28 mouse cellular contexts compared by ENCODE assay signal in the genomic region with DNA sequence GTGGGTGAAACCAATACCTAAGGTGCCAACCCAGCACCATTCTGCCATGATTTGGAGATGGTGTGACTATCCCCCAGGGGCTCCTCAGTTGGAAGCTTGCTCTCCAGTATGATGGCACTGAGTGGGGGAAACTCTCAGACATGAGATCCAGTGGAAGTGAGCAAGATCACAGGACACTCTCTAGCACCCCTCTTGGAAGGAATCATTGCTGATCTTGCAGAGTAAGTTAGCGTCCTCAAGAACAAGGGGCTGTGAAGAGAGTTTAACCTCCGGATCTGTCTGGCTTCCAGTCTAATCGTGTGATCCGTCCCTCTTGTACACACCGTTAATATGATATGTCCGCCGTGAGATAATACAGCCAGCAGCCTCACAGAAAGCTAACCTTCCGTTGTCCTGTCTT.
"Had no signal": no experiment of that assay in that cellular context is flagged by ENCODE, and none has a peak within 500 bp of the region (broad histone marks: within the 10 kb centered on the region; RNA-seq: fewer than 3 reads in every experiment).

No protein-coding gene starts in this region.

- H3K27ac ChIP-seq: heart, embryonic 10.5 days; hindbrain, embryonic 10.5 days; hindbrain, embryonic 12.5 days; hindbrain, embryonic 14.5 days; intestine, embryonic 15.5 days; kidney, embryonic 15.5 days; kidney, postnatal 0 days; limb, embryonic 10.5 days; limb, embryonic 12.5 days; liver, embryonic 13.5 days; liver, embryonic 15.5 days had no signal

- H3K4me3 ChIP-seq: heart, embryonic 10.5 days; heart, embryonic 12.5 days; hindbrain, embryonic 10.5 days; hindbrain, embryonic 12.5 days; intestine, embryonic 15.5 days; kidney, embryonic 15.5 days; left cerebral cortex, adult 2 months; limb, embryonic 10.5 days; limb, embryonic 12.5 days; liver, embryonic 13.5 days; liver, embryonic 15.5 days had no signal

- H3K4me1 ChIP-seq: hindbrain, embryonic 10.5 days; hindbrain, embryonic 12.5 days; intestine, embryonic 15.5 days; kidney, embryonic 15.5 days; limb, embryonic 10.5 days; limb, embryonic 12.5 days; liver, embryonic 13.5 days; liver, embryonic 15.5 days had no signal

- H3K27me3 ChIP-seq: heart, embryonic 12.5 days; hindbrain, embryonic 12.5 days; intestine, embryonic 15.5 days; kidney, embryonic 15.5 days; limb, embryonic 12.5 days; liver, embryonic 13.5 days; liver, embryonic 15.5 days had no signal

- ATAC-seq: hindbrain, embryonic 16.5 days; inflammation-experienced regulatory T-cells, adult 6 months; intestine, embryonic 15.5 days; intestine, postnatal 0 days had no signal

- DNase-seq: gastrocnemius, postnatal 14 days; gastrocnemius, postnatal 36 days; heart, adult 11 months; heart, postnatal 10 days; heart, postnatal 4 days; kidney, adult 18-20 months; kidney, adult 9 months; kidney, postnatal 14 days; kidney, postnatal 36 days; layer of hippocampus, postnatal 36 days; liver; liver, embryonic 13.5 days had no signal

- H3K4me2 ChIP-seq: heart, embryonic 12.5 days; hindbrain, embryonic 12.5 days; hindbrain, embryonic 14.5 days; intestine, embryonic 15.5 days; kidney, embryonic 15.5 days; limb, embryonic 12.5 days; liver, embryonic 11.5 days; liver, embryonic 13.5 days; liver, embryonic 15.5 days had no signal

- H3K36me3 ChIP-seq: heart, embryonic 10.5 days; heart, embryonic 12.5 days; hindbrain, embryonic 10.5 days; hindbrain, embryonic 12.5 days; intestine, embryonic 15.5 days; kidney, embryonic 15.5 days; limb, embryonic 10.5 days; limb, embryonic 12.5 days; liver, embryonic 13.5 days; liver, embryonic 15.5 days had no signal

- H3K9ac ChIP-seq: heart, embryonic 12.5 days; hindbrain, embryonic 12.5 days; hindbrain, embryonic 14.5 days; intestine, embryonic 15.5 days; kidney, embryonic 15.5 days; limb, embryonic 12.5 days; liver, embryonic 13.5 days; liver, embryonic 15.5 days had no signal

- H3K9me3 ChIP-seq: heart, embryonic 10.5 days; heart, embryonic 12.5 days; hindbrain, embryonic 10.5 days; hindbrain, embryonic 12.5 days; intestine, embryonic 15.5 days; kidney, embryonic 15.5 days; limb, embryonic 10.5 days; limb, embryonic 12.5 days; liver, embryonic 13.5 days; liver, embryonic 15.5 days had no signal
